Mouse (Mus musculus) forebrain, embryonic 15.5 days (tissue): ENCODE data around the gene Arfip1. TPM values are rescaled to one million over a fixed set of nuclear protein-coding genes. Genes with fewer than 3 reads are reported as not detected.

Experiments
- ATAC-seq: fragments of 200-750 bp; cut with Nextera tagmentation; replicated peaks from 2 replicates; pipeline ENCODE4 v1.8.0; 2017; ENCODE audit warnings: mild to moderate bottlenecking, moderate TSS enrichment, moderate library complexity
- H3K27ac ChIP-seq: fragments of 300-500 bp; sonication (generic); replicated peaks from 2 replicates; pipeline ENCODE4 v1.5.1; 2015; ENCODE audit warnings: mild to moderate bottlenecking, inconsistent platforms
- H3K27me3 ChIP-seq: fragments of 300-500 bp; sonication (generic); 2 replicates; pipeline ENCODE4 v1.6.1; 2015; ENCODE audit warnings: inconsistent platforms
- H3K36me3 ChIP-seq: fragments of 300-500 bp; sonication (generic); 2 replicates; pipeline ENCODE4 v1.6.1; 2015; ENCODE audit warnings: mild to moderate bottlenecking, inconsistent platforms
- H3K4me1 ChIP-seq: fragments of 300-500 bp; sonication (generic); 2 replicates; pipeline ENCODE4 v1.6.1; 2015; ENCODE audit warnings: inconsistent platforms
- H3K4me2 ChIP-seq: fragments of 300-500 bp; sonication (generic); replicated peaks from 2 replicates; pipeline ENCODE4 v1.6.1; 2015; ENCODE audit warnings: mild to moderate bottlenecking, inconsistent platforms
- H3K4me3 ChIP-seq: fragments of 300-500 bp; sonication (generic); 2 replicates; pipeline ENCODE4 v1.5.1; 2015; ENCODE audit warnings: mild to moderate bottlenecking, inconsistent platforms
- H3K9ac ChIP-seq: fragments of 300-500 bp; sonication (generic); replicated peaks from 2 replicates; pipeline ENCODE4 v1.6.1; 2015; ENCODE audit warnings: mild to moderate bottlenecking, inconsistent platforms
- H3K9me3 ChIP-seq: fragments of 300-500 bp; sonication (generic); 2 replicates; pipeline ENCODE4 v1.6.1; 2016; ENCODE audit warnings: inconsistent platforms
- WGBS: fragments of 180-500 bp; shearing (Covaris S2); methylation state at CpG from one replicate; pipeline ENCODE4 v1.1.7; 2015; ENCODE audit warnings: mixed read lengths; 5-methylcytosine and 5-hydroxymethylcytosine counted together
- polyA plus RNA-seq: library from polyadenylated mRNA; unstranded; fragments of >200 nt; fragmentation: Nextera tagmentation; extraction: Ambion mirVana; gene quantifications from 2 replicates; pipeline ENCODE4 v1.2.1, GENCODE M21; 2015

Gene Arfip1
- polyA plus RNA-seq, 1 experiment from 2014 or later: 24.7 TPM

DNA sequence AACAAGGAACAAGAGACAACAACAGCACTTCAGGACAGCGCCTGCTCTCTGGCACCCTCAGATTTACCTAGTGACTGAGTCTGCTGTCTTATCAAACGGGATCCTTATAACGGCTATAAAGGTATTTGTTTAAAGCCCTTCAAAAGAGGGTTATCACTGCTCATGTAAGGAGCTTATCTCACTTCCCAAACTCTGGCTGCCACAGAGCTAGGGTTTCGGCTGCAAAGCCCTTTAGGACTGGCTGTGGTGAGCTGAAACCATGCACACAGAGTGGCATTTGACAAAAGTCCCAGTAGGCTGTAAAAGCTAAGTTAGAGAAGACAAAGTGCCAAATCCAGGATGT lies 114.3 kb downstream of the Arfip1 start:
- no peak for ATAC-seq
- Histone ChIP-seq H3K27ac (no peak overlapping the region), H3K4me2 (no peak overlapping the region), H3K4me1 (no peaks in the 10 kb centered on the region), H3K4me3 (no peak overlapping the region), H3K9me3 (no peaks in the 10 kb centered on the region), H3K27me3 (no peaks in the 10 kb centered on the region), H3K36me3 (no peaks in the 10 kb centered on the region), H3K9ac (no peak overlapping the region)
- WGBS: 37% methylated on average over 4 of the region's 4 CpGs

GRCm38 (mm10) chr3:84467419-84468110 lies 114.9 kb downstream of the Arfip1 start:
- no peaks in the 10 kb centered on the region for H3K27me3 ChIP-seq
- H3K4me2 ChIP-seq: no peak overlapping the region
- H3K27ac ChIP-seq: no peak overlapping the region
- H3K36me3 ChIP-seq: no peaks in the 10 kb centered on the region
- H3K9me3 ChIP-seq: no peaks in the 10 kb centered on the region
- H3K4me1 ChIP-seq: no peaks in the 10 kb centered on the region
- no peak for ATAC-seq
- H3K9ac ChIP-seq: no peak overlapping the region
- 53% methylated on average over 10 of the region's 10 CpGs for WGBS
- no peak overlapping the region for H3K4me3 ChIP-seq

- Histone ChIP-seq H3K9ac (no peak overlapping the region), H3K27ac (no peak overlapping the region), H3K4me1 (no peaks in the 10 kb centered on the region), H3K27me3 (no peaks in the 10 kb centered on the region), H3K4me3 (no peak overlapping the region), H3K9me3 (no peaks in the 10 kb centered on the region), H3K36me3 (no peaks in the 10 kb centered on the region), H3K4me2 (no peak overlapping the region)
- no peak for ATAC-seq
- WGBS: 78% methylated on average over 6 of the region's 6 CpGs
Measured at GRCm38 (mm10) chr3:84465822-84466500, 116.5 kb downstream of the Arfip1 start.

DNA sequence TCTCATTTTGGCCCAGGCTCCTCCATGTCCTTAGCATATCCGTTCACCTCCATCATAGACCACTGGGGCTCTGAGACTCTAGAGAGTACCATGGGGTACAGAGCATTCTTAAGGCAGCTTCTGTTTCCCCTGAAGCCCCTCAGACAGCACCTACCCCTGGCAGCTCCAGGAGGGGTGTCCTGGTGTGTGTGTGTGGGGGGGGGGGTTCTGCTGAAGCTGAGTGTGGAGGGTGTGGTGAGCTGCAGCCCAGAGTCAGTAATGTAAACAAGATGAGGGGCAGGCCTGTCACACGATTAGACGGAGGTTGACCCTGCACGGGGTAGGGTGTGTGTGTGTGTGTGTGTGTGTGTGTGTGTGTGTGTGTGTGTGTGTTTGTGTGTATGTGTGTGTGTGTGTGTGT lies 120.7 kb downstream of the Arfip1 start:
- Histone ChIP-seq H3K9me3 (no peaks in the 10 kb centered on the region), H3K4me1 (peaks cover 5% of the 10 kb centered on the region; the same call in 1 of the 2 replicates), H3K36me3 (no peaks in the 10 kb centered on the region), H3K27ac (no peak overlapping the region), H3K9ac (no peak overlapping the region), H3K27me3 (no peaks in the 10 kb centered on the region), H3K4me2 (no peak overlapping the region), H3K4me3 (no peak overlapping the region)
- ATAC-seq: 0 out of 2 replicates have a peak, but pooled peaks have one; percentile 4
- WGBS: 35% methylated on average over 4 of the region's 4 CpGs

DNA sequence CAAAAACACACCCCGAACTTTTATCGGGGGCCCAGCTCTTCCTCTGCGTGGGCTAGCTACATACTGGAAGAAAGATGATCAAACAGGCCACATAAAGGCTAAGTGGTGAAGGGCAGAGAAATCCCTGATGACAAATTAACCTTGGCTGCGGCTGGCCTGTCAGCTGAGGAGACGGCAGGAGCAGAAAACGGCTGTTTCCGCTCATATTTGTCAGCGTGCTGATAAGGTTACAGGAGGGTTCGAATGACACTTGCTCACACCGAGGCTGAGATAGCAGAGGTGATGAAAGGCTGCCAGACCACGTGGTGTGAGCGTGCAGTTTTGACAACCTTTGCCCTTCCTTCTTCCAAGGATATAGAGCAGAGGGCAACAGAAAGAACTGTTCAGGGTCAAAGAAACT lies 121.5 kb downstream of the Arfip1 start:
- Histone ChIP-seq H3K36me3 (no peaks in the 10 kb centered on the region), H3K4me3 (no peak overlapping the region), H3K9ac (no peak overlapping the region), H3K27me3 (no peaks in the 10 kb centered on the region), H3K27ac (no peak overlapping the region), H3K9me3 (no peaks in the 10 kb centered on the region), H3K4me2 (no peak overlapping the region), H3K4me1 (peaks cover 5% of the 10 kb centered on the region; the same call in 1 of the 2 replicates)
- WGBS: 49% methylated on average over 12 of the region's 12 CpGs
- ATAC-seq: no peak

GRCm38 (mm10) chr3:84460499-84460898 lies 121.9 kb downstream of the Arfip1 start:
- Histone ChIP-seq H3K4me1 (peaks cover 5% of the 10 kb centered on the region; the same call in 1 of the 2 replicates), H3K27me3 (no peaks in the 10 kb centered on the region), H3K4me3 (no peak overlapping the region), H3K27ac (no peak overlapping the region), H3K9me3 (no peaks in the 10 kb centered on the region), H3K36me3 (no peaks in the 10 kb centered on the region), H3K9ac (no peak overlapping the region), H3K4me2 (no peak overlapping the region)
- WGBS: 41% methylated on average over 3 of the region's 3 CpGs
- ATAC-seq: no peak

DNA sequence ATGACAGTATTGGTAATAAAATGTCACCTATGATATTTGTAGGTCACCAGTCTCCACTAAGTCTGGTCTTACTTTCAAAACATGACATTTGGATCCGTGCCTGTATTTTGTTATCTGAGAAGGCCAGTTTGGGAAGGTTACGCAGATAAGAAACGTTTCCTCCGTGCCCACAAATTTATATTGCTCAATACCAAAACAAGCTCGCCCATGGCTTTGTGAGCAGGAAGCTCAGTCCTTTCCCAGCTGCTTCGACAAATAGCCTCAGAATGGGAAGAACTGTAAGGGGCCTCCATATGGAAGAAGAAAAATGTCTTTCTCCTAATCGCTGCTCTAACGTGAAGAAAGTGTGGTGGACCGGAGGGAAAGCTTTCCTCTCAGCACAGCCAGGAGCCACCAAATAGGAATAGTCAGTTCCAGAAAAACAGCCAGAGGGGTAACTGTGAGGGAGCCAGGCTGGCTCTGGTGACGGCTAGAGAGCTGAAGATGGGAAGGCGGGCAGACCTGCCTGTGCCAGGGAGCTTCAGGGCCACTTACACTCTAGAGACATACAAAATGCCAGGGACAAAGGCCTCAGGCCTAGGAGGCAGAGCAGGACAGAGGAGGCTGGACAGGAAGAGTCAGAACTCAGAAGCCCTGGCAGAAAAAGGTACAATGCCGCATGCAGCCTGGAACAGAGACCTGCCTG lies 126.5 kb downstream of the Arfip1 start:
- Histone ChIP-seq H3K4me3 (no peak overlapping the region), H3K27ac (no peak overlapping the region), H3K4me2 (no peak overlapping the region), H3K9ac (no peak overlapping the region), H3K9me3 (no peaks in the 10 kb centered on the region), H3K27me3 (no peaks in the 10 kb centered on the region), H3K4me1 (peaks cover 5% of the 10 kb centered on the region; the same call in 1 of the 2 replicates), H3K36me3 (no peaks in the 10 kb centered on the region)
- 85% methylated on average over 12 of the region's 12 CpGs for WGBS
- ATAC-seq: no peak

GRCm38 (mm10) chr3:84450651-84451050 lies 131.8 kb downstream of the Arfip1 start:
- Histone ChIP-seq H3K36me3 (no peaks in the 10 kb centered on the region), H3K9ac (no peak overlapping the region), H3K4me2 (no peak overlapping the region), H3K27ac (no peak overlapping the region), H3K9me3 (no peaks in the 10 kb centered on the region), H3K4me3 (no peak overlapping the region), H3K4me1 (no peaks in the 10 kb centered on the region), H3K27me3 (no peaks in the 10 kb centered on the region)
- WGBS: 43% methylated on average over 3 of the region's 3 CpGs
- ATAC-seq: no peak

GRCm38 (mm10) chr3:84449015-84449414 lies 133.4 kb downstream of the Arfip1 start:
- no peak overlapping the region for H3K4me2 ChIP-seq
- H3K9ac ChIP-seq: no peak overlapping the region
- H3K9me3 ChIP-seq: no peaks in the 10 kb centered on the region
- 86% methylated on average over 9 of the region's 9 CpGs for WGBS
- no peak overlapping the region for H3K4me3 ChIP-seq
- H3K27me3 ChIP-seq: no peaks in the 10 kb centered on the region
- H3K36me3 ChIP-seq: no peaks in the 10 kb centered on the region
- no peak for ATAC-seq
- no peaks in the 10 kb centered on the region for H3K4me1 ChIP-seq
- no peak overlapping the region for H3K27ac ChIP-seq

DNA sequence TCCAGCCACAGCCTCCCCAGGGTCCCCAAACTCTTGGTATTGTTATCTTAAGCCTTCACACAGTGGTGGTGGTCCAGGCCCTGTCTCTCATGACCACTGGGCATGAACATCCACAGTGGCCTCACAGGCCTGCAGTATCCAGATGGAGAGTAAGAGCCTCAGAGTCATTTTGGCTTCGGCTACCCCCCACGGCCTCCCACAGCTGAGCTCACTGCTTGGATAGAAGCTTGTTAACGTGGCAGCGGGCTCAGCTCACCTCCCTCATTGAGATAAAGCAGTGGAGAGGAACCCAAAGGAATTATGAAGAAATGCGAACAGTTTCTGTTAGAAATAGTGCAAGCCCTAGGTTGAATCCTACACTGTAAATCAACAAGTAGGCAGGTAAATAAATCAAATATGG lies 134.6 kb downstream of the Arfip1 start:
- no peaks in the 10 kb centered on the region for H3K36me3 ChIP-seq
- H3K4me1 ChIP-seq: no peaks in the 10 kb centered on the region
- H3K9ac ChIP-seq: no peak overlapping the region
- H3K4me3 ChIP-seq: no peak overlapping the region
- no peak overlapping the region for H3K4me2 ChIP-seq
- WGBS: 64% methylated on average over 5 of the region's 5 CpGs
- no peak overlapping the region for H3K27ac ChIP-seq
- no peak for ATAC-seq
- H3K27me3 ChIP-seq: no peaks in the 10 kb centered on the region
- no peaks in the 10 kb centered on the region for H3K9me3 ChIP-seq
